Mouse (Mus musculus) gastrocnemius, adult 2 months (tissue): ENCODE results near the gene Gsdma3. TPM values are rescaled to one million over a fixed set of nuclear protein-coding genes. Genes with fewer than 3 reads are reported as not detected.
A peak's percentile ranks its signal among the peaks of the same experiment; 100 is the strongest.
"Not testable (repeated sequence)": the region's sequence is repeated elsewhere in the genome, so short reads cannot be mapped to it uniquely, and the experiment has no call there.

Source experiments
- DNase-seq: peaks from one replicate; pipeline ENCODE4 v3.0.0; 2022
- H3K27ac ChIP-seq: fragments of 200-600 bp; 2 replicates; pipeline ENCODE4 v1.8.1; 2022; ENCODE audit warnings: mild to moderate bottlenecking
- H3K4me3 ChIP-seq: fragments of 200-600 bp; 2 replicates; pipeline ENCODE4 v1.8.1; 2022; ENCODE audit warnings: mild to moderate bottlenecking, moderate library complexity
- CTCF ChIP-seq: fragments of 200-600 bp; IDR thresholded peaks from 2 replicates; pipeline ENCODE4 v1.8.1; 2022; ENCODE audit warnings: antibody characterized with exemption, mild to moderate bottlenecking, moderate library complexity
- intact Hi-C: fragments of 180-260 bp; cut with DNase I; formaldehyde crosslinking; loops from one replicate; pipeline ENCODE4 v1.15.1; 2025
- total RNA-seq, 2 experiments: library from RNA; stranded (reverse); gene quantifications; 2 replicates each; pipeline ENCODE4 v1.2.3; 2021

Gene Gsdma3
- total RNA-seq, 2 experiments from 2014 or later = 17.7 to 28.8 TPM

DNA sequence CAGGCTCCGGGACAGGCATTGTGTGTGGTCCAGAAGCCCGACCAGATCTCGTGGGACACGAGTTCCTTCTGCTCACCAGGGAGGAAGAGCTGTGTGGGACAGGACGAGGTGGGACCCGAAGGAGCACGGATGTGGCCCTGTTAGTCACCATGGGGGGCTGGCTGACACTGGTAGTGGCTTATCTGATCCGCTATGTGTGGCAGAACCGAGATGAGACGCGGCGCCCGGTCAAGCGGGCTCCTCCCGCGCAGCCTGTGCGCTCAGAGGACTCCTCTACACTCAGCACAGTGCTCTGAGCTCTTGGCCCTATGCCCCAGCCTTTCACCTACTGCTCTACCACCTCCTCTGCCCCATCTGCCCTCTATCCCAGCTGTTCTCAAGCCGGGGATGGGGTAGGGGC, 26.9 kb upstream of the Gsdma3 start:
- no peak for DNase-seq
- intact Hi-C loops = loop anchor here (10.0 kb wide), 1 partner anchor 254 kb away; the partner anchor contains the start of gene Ppp1r1b
- TF ChIP-seq CTCF = no peak
- no peak overlapping the region for H3K27ac ChIP-seq
- no peak overlapping the region for H3K4me3 ChIP-seq

- no peak for TF ChIP-seq CTCF
- no peak overlapping the region for H3K27ac ChIP-seq
- DNase-seq = no peak
- intact Hi-C loops = no loop called here
- peak overlapping the region; percentile 21; the same call in 1 of the 2 replicates for H3K4me3 ChIP-seq
Observed at GRCm38 (mm10) chr11:98602090-98602690, 24.0 kb upstream of the Gsdma3 start.

GRCm38 (mm10) chr11:98603953-98604352, 22.2 kb upstream of the Gsdma3 start:
- no peak for TF ChIP-seq CTCF
- Histone ChIP-seq H3K27ac (no peak overlapping the region), H3K4me3 (no peak overlapping the region)
- no peak for DNase-seq
- intact Hi-C loops = loop anchor here (2.0 kb wide), 1 partner anchor 55 kb away; no protein-coding TSS in a partner anchor

GRCm38 (mm10) chr11:98604911-98605310, 21.2 kb upstream of the Gsdma3 start:
- not testable (repeated sequence) for DNase-seq, H3K4me3 ChIP-seq, H3K27ac ChIP-seq
- intact Hi-C loops = loop anchor here (2.0 kb wide), 1 partner anchor 54 kb away; no protein-coding TSS in a partner anchor

DNA sequence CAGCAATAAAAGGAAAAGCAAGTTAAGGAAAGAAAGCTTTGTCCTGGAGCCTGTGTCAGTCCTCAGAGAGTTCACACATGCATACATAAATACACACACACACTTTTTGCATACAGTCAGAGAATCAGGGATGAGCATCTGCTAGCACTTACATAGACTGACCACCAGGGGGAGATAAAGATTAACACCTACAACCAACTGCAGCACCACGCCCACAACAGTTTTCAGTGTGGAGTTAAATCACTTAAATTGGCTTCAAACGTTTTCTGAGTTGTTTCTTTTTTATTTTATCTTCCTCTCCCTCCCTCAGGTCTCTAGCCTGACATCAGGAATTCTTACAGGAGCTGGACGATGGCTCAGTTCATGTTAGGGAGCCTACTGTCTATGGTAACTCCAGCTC, 19.4 kb upstream of the Gsdma3 start:
- TF ChIP-seq CTCF = peak; percentile 87
- DNase-seq = no peak
- intact Hi-C loops = loop anchor here (1.0 kb wide), 1 partner anchor 31 kb away; no protein-coding TSS in a partner anchor
- no peak overlapping the region for H3K27ac ChIP-seq
- H3K4me3 ChIP-seq = no peak overlapping the region

- no peak for DNase-seq
- no peak for TF ChIP-seq CTCF
- Histone ChIP-seq H3K4me3 (no peak overlapping the region), H3K27ac (no peak overlapping the region)
- intact Hi-C loops = no loop called here
Observed at GRCm38 (mm10) chr11:98620791-98621190, 5.4 kb upstream of the Gsdma3 start.

GRCm38 (mm10) chr11:98623981-98624380, 2.2 kb upstream of the Gsdma3 start:
- not testable (repeated sequence) for DNase-seq

GRCm38 (mm10) chr11:98624381-98624780, 1.8 kb upstream of the Gsdma3 start:
- DNase-seq, intact Hi-C loops, H3K27ac ChIP-seq, H3K4me3 ChIP-seq: not testable (repeated sequence)

More at GRCm38 (mm10) chr11:98623981-98624380, 2.2 kb upstream of the Gsdma3 start:
- H3K4me3 ChIP-seq, intact Hi-C loops, H3K27ac ChIP-seq: not testable (repeated sequence)

DNA sequence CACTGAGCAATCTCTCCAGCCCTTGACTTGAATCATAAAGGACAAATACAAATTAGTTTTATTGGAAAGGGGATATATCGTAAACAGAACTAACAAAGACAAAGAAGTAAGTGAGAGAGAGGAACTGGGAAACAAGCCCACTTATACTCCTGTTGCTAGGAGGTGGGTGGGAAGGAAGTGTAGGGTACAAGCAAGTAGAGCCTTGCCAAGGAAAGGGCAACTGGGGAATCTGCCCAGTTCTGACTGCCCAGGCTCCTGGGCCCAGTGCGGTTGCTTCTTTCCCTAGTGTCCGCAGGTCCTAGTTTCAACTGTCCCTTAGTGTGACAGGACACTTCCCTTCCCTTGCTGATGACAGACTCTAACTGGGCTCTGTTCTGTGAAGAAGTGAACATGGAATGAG, 2.5 kb downstream of the Gsdma3 start:
- no peak overlapping the region for H3K27ac ChIP-seq
- intact Hi-C loops = no loop called here
- DNase-seq = no peak
- TF ChIP-seq CTCF = no peak
- H3K4me3 ChIP-seq = no peak overlapping the region

DNA sequence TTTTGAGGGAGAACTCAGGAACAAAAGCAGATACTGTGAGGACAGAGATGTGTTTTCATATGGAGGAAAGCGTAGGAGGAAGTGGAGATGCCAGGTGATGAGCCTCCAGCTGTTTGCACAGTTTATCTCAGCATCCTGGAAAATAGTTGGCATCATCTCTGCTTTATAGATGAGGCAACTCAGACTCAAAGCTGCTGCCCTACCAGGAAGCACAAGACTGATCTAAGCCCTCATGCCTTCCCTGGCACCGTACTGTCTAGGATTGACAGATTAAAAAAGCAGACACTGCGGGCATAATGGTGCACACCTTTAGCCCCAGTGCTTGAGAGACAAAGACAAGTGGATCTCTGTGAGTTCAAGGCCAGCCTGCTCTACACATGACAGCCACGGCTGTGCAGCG, 4.5 kb downstream of the Gsdma3 start:
- no peak for DNase-seq
- H3K4me3 ChIP-seq = no peak overlapping the region
- intact Hi-C loops = no loop called here
- TF ChIP-seq CTCF = no peak
- H3K27ac ChIP-seq = no peak overlapping the region

DNA sequence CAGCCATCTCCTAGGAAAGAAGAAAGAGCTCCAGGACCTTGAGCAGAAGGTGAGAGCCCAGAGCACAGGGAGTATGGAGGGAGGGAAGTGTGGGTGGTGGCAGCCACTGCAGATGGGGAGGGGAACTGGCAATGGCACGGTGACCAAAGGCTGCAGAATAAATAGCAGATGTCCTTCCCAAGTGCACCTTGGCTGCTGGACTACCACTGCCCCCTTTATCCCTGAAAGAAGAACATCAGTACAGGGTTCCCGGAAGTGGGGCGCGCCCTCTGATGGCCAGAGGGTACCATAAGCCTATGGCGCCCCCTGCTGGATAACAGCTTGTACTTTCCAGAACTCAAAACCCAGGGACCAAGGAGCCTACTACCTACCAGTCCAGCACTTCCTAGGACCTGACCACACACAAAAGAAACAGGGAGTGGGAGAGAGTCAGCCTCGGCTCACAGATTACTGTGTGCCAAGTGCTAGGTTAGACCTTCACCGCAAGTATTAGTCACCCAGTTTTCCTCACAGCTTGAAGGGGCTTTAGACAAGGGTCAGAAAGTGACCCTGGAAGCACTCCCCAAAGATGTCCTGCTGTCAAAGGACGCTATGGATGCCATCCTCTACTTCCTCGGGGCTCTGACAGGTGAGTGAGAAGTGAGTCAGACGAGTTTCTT, 9.3 kb downstream of the Gsdma3 start:
- DNase-seq = peak; percentile 24
- peak; percentile 34; the same call in 1 of the 2 replicates for TF ChIP-seq CTCF
- intact Hi-C loops = not testable (repeated sequence)

GRCm38 (mm10) chr11:98637501-98637900, 11.3 kb downstream of the Gsdma3 start:
- no peak for TF ChIP-seq CTCF
- H3K4me3 ChIP-seq = no peak overlapping the region
- intact Hi-C loops = loop anchor here (1.0 kb wide), 1 partner anchor 31 kb away; no protein-coding TSS in a partner anchor
- no peak for DNase-seq
- H3K27ac ChIP-seq = no peak overlapping the region

More for the DNA sequence above, 9.3 kb downstream of the Gsdma3 start:
- not testable (repeated sequence) for H3K27ac ChIP-seq, H3K4me3 ChIP-seq

DNA sequence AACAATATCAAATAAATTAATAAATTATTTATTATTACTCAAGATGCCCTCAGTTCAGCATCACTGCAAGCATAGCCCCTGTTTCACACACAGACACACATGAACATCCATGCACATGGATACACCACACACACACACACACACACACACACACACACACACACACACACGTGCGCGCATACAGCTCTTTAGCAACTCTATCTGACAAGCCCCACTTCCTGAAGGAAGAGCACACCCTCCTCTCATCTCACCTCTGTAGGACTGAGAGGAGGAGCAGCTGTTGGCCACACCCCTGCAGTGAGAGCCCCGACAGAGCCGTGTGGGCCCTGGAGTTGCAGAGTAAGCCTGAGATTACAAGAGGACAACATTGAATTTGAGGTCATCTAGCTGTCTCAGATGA, 13.9 kb downstream of the Gsdma3 start:
- no peak overlapping the region for H3K4me3 ChIP-seq
- TF ChIP-seq CTCF = no peak
- no peak for DNase-seq
- no peak overlapping the region for H3K27ac ChIP-seq
- intact Hi-C loops = no loop called here
